Mouse (Mus musculus) cerebral cortex, adult 2 months (tissue): ENCODE measurements around the gene Kiss1.

Experiments
- WGBS: fragments of 180-500 bp; shearing (Covaris S2); methylation state at CpG from one replicate; pipeline ENCODE4 v1.1.7; 2018; 5-methylcytosine and 5-hydroxymethylcytosine counted together

Gene Kiss1

DNA sequence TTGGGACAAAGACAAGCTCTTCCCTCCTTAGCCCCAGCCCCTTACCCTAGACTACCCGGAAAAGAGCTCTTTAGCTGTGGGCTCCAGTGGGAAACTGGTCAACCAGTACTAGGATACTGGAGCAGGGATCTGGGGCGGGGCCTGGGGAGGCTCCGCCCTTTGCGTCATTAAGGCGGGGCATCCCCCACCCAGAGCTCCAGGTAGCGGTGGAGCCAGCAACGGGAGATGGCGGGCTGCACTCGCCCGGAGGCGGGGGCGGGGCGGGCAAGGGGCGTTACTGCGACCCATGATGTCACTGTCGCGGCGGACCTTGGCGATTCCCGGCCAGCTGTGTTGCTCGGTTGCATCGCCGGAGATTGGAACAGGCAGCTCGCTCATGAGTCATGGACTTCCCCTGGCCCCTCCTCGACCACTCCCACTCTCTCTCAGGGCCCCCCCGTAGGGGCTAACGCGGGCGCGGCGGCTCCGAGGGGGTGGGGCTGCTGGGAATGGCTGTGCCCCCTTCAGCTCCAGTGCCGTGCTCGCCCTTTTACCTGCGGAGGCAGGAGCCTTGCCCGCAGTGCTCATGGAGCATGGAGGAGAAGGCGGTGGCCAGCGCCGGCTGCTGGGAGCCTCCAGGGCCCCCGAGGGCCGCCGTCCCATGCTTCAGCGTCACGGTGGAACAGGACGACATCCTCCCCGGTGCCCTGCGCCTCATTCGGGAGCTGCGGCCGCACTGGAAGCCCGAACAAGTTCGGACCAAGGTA, 41.8 kb downstream of the Kiss1 start, which contains the start of gene Etnk2:
Gene Etnk2 (plus strand): TSS at position 297 of the 746 bp plus-strand sequence.
- WGBS = under 1% methylated on average over 52 of the region's 52 CpGs

DNA sequence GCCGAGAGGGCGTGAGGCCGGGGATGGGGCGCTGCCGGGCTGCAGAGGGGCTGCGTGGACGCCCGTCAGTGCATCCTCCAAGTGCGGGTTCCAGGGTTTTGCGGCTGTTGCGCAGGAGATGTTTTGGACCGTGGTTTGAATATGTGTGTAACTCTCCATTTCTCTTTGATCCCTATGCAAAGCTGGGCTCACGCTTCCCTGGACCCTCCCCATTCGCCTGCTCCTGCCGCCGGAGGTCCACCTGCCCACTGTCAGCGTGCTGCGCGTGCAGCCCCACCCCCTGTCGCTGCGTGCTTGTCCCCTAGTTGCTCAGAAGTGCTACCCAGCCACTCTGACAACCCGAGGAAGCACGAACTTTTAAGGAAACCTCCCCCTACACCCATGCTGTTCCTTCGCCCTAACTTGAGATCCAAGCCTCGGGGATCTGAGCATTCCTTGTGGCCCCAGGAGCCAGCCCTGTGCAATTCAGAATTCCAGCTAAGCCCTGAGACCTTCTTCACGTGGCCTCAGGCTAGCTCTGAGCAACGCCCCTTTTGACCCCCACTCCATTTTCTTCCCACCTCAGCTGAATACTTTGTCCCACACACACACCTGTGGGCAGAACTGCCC, 42.5 kb downstream of the Kiss1 start:
- 7% methylated on average over 27 of the region's 27 CpGs for WGBS

- 64% methylated on average over 2 of the region's 2 CpGs for WGBS
Observed at GRCm38 (mm10) chr1:133364890-133365289, 43.2 kb downstream of the Kiss1 start.

GRCm38 (mm10) chr1:133366951-133367605, 45.4 kb downstream of the Kiss1 start:
- WGBS = 48% methylated on average over 10 of the region's 10 CpGs

GRCm38 (mm10) chr1:133367606-133368488, 46.2 kb downstream of the Kiss1 start:
- WGBS = 33% methylated on average over 11 of the region's 11 CpGs

DNA sequence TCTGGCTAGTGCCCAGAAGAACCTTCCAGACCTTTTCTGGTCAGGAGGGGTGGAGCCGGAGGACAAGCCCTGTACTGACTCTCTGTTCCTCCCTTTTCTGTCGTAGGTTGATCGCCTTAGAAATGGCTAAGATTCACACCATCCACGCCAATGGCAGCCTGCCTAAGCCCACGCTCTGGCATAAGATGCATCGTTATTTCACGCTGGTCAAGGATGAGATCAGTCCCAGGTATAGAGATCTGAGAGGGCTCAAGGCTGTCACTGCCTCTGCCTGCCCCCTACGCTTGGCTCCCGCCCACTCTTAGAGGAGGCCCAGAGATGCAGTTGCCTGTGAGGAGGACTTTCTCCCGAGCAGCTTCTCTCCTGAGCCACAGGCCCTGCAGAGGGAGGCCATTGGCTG, 47.0 kb downstream of the Kiss1 start:
- 58% methylated on average over 10 of the region's 10 CpGs for WGBS

DNA sequence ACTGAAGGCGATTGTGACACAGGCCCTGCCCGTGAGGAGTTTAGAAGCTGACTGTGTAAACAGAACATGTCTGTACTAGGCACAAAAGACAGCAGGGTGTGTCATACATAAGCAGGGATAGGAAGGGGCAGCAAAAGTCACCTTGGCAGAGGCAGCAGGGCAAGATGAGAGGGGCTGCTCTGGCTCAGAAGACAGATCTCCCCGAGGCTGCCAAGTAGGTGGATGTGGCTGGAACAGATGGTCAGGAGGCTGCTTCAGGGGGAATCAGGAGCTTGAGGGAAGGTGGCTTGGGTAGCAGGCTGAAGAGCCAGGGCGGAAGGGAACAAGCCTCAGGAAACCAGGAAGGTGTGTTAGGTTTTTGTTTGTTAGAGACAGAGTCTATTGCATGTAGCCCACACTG, 48.7 kb downstream of the Kiss1 start:
- WGBS = 61% methylated on average over 4 of the region's 4 CpGs

DNA sequence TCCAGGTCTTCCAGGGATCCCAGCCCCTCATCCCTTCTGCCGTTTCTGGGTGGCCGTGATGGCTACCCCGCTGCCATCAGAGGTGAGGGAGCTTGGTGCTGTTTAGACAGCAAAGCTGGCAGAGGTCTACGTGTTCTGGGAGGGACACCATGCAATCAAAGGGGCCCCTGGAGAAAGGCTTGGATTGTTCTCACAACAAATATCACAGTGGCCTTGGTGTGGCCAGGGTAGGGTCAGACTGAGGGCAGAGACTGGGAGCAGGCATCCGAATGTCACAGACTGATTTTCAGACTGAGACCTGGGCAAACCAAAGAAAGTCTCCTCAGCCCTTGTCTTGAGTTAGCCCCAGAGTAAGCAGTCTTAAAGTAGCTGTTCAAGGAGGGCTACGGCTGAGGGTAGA, 49.8 kb downstream of the Kiss1 start:
- 91% methylated on average over 6 of the region's 6 CpGs for WGBS

DNA sequence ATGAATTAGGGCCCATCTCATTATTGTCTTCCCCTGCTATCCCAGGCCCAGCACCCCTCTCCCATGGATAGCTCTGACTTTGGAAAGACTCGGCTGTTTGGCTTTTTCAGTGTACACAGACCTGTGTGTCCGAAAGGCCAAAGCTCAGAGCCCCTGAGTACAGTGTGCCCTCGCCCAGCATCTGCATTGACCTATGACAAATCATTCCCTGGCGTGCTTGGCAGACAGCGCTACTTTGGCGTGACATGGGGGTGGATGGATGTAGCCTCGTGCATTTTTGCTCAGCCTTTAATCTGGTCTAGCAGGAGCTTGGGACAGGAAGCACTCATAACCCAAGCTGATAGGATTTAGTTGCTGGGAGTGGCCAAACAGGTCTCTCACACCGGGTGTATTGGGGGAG, 50.4 kb downstream of the Kiss1 start:
- 80% methylated on average over 8 of the region's 8 CpGs for WGBS

DNA sequence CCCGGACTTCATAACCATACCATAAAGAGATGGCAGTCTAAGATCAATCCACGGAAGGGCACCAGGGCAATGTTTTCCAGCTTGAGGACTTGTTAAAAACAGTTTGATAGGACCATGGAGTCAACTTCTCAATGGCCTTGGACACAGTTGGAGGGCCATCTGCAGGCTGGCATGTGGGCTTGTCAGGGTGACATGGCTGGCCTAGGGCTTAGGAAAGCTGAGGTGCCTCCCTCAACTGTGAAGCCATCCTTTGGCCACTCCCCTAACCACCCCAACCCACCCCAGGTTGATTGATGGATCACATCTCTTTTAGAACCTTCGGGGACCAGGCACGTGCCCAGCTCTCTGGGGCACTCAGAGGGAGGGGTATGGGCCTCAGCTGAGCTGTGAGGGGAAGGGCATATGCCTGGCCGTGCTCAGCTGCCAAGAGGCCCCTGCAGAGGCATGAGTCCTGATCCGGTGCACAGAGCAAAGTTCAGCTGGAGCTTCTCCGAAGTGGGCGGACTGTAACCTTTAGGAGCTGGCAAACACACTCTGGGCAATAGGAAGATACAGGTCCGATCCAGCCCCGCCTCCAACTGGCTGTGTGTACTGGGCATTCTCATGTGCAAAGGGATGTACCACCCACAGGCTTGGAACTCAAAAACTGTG, 54.1 kb downstream of the Kiss1 start:
- WGBS = 62% methylated on average over 10 of the region's 10 CpGs

DNA sequence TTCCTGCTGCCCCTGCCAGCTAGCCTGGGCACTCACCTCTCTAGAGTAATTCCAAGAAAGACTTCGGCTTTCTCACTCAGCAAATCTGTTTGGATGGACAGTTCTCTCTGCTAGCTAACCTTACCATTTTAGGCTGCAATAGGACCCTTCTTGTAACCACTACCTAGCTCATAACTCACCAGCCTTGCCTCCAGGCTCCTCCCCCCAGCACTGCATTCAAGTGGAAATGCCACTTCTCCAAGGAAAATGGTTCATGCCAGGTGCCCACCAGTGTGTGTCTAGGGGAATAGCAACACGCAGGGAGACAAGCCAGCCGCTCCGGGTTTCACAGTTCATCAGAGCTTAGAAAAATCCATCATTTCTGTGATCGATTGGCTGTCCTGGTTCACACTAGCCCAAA, 55.9 kb downstream of the Kiss1 start:
- WGBS = 91% methylated on average over 5 of the region's 5 CpGs
